Mouse (Mus musculus) lung, postnatal 4 days (tissue): Measurements from ENCODE around the gene Ush1g.

Source experiments
- DNase-seq, 2 experiments: peaks; one replicate each; pipeline ENCODE4 v3.0.0; 2021

The Ush1g gene

GRCm38 (mm10) chr11:115329339-115329738 is 7.5 kb upstream of the Ush1g start:
- no peak for DNase-seq

- DNase-seq, result no peak
These were observed 4.9 kb upstream of the Ush1g start for GRCm38 (mm10) chr11:115326730-115327129.

- DNase-seq, result no peak
These were observed 1.5 kb upstream of the Ush1g start for GRCm38 (mm10) chr11:115323354-115323753.

- DNase-seq, result no peak
These were observed 2.0 kb downstream of the Ush1g start for GRCm38 (mm10) chr11:115319704-115320383.

- DNase-seq, result no peak
These were observed 3.4 kb downstream of the Ush1g start for GRCm38 (mm10) chr11:115318245-115319027.

- no peak for DNase-seq
These were observed 4.6 kb downstream of the Ush1g start for GRCm38 (mm10) chr11:115317204-115317603.

DNA sequence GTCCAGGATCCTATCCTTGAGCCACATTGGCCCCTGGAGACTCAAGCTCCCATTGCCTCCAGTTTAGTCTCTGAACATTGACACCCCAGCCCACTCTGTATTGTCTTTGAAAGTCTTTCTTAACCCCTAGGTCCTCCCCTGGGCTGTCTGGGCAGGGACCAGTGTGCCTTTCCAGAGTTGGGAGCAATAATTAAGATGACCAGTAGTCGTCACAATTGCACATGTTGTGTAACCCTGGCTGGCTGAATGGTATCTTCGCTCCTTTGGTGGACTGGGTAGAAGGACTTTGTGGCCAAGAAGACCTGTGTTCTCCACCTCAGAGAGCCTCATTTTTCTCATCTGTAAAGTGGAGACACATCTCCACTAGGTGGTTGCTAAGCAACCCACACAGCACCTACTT is 7.6 kb downstream of the Ush1g start:
- DNase-seq, result no peak

GRCm38 (mm10) chr11:115308781-115309180 is 13.1 kb downstream of the Ush1g start:
- DNase-seq, result no peak

DNA sequence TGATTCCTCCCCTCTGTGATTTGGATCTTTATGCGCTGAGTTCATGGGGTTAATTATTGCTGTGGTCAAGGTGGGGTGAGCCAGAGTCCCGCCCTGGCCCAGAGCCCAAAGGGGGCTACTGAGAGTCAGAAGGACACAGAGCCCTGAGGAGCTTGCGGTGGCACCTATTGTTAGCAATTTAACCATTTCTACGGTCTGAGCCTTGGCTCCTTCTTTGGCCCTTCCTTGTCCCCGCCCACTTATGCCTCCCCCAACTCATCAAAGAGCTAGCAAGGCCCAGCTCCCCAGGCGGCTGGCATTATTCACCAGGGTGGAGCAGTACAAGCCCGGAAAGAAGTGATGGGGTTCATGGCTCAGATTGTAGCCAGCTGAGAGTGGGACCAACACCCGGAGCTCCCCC is 15.0 kb downstream of the Ush1g start, which contains the start of gene Otop2:
Gene Otop2, plus strand, starts transcription at position 301 of the 400 bp plus-strand sequence.
- no peak for DNase-seq

GRCm38 (mm10) chr11:115303167-115303566 is 18.7 kb downstream of the Ush1g start:
- DNase-seq, result no peak

DNA sequence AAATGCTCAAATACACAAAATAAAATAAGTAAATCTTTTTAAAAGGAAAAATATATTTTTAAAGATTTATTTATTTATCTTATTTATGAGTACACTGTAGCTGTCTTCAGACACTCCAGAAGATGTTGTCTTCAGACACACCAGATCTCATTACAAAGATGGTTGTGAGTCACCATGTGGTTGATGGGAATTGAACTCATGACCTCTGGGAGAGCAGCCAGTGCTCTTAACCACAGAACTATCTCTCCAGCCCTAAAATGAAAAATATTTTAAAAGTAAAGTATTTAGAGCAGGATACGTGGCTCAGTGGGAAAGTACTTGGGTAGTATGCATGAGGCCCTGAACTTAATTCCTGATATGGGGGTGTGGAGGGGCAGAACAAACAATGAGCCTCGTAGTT is 20.5 kb downstream of the Ush1g start:
- no peak for DNase-seq

GRCm38 (mm10) chr11:115300745-115301144 is 21.1 kb downstream of the Ush1g start:
- no peak for DNase-seq

GRCm38 (mm10) chr11:115298160-115298559 is 23.7 kb downstream of the Ush1g start:
- DNase-seq, result no peak

DNA sequence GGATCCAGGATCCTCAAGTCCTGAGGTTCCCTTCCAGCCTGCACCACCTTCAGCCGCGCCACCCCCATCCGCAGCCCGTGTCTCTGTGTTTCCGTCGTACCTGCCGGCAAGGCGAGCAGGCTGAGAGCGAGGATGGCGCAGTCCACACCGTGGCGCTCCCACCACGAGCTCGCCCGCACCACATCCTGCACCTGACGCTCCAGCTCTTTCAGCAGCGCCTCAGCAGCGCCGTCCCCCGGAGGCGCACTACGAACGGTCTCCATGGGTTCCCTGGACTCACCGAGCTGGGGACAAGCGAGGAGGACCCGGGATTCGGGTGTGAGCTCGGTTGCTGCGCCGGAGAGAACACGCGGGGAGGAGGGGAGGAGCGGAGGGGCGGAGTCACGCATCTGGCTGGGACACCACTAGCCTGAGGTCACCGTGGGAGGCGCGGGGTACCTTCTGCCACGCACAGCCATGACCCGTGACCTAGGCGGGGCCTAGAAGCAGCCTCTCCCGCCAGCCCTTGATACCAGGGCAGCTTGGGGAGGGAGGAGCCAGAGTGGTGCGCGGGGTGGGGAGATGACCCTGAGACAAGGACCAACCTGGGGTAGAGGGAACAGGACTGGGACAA is 24.5 kb downstream of the Ush1g start, which contains the start of gene Fads6:
Gene Fads6, minus strand, starts transcription at position 450 of the 613 bp plus-strand sequence.
- DNase-seq, result peak; percentile 34 to 56

DNA sequence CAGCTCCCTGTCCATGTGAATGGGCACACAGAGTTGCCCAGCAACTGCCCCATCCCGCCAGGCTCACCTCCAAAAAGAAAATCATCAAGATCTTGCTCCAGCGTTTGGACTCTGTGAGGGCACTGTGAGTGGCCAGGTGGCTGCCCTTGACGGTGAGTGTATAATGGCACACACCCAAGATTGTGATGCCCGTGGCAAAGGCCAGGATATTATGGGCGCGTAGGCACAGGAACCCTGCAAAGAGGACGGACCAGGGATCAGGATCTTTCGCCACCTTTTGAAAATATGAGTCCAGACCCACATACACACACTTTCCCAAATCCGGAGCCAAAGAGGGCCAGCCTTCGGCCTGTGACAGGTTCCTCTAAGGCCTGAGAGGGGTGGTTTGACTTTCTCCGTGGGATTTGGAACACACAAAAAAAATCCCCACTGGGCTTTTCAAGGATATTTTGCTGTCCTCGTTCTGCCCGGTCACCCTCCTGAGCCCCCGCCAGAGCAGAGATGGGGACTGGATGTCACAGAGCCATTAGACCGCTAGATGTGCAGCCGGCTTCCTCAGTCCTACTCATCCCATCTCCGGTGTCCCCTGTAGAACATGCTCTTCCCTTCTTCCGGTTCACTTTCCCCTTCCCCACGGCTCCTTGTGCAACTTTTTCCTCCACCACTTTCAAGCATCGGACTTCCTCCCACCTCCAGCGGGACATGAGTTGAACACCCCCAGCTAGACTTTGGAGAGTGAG is 25.2 kb downstream of the Ush1g start:
- no peak for DNase-seq

- no peak for DNase-seq
These were observed 25.9 kb downstream of the Ush1g start for GRCm38 (mm10) chr11:115295939-115296338.

DNA sequence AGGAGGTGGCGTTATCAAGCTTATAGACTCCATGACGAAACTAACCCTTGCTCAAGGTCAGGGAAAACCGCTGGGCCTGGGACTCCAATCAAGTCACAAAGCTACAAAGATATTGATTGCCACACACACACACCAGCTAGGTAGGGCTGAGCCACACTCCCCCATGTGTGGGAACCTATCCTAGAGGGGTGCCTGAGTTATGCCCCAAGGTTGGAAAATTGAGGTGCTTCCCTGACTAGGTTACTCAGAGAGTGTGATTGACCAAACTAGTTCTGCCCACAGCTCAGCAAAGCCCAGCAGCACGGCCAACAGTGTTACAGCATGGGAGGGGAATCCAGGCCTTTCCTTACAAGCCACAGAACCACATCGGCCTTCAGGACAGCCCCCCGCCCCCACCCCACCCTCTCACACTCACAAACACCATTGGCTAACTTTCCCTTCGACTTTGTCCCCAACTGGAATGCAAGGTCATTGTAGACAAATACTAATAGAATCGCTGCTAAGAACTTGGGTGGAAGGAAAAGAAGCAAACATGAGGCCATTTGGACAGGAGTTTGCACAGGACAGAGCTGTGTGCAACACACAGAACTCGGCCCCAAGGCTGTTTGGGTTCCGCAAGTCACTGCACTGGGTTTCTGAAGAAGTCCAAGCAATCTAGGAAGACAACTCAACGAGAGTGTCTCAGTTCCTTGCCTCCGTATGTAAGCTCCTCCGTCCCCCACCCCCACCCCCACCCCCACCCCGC is 29.0 kb downstream of the Ush1g start:
- DNase-seq, result no peak

- DNase-seq, result no peak
These were observed 30.3 kb downstream of the Ush1g start for GRCm38 (mm10) chr11:115291503-115291902.

DNA sequence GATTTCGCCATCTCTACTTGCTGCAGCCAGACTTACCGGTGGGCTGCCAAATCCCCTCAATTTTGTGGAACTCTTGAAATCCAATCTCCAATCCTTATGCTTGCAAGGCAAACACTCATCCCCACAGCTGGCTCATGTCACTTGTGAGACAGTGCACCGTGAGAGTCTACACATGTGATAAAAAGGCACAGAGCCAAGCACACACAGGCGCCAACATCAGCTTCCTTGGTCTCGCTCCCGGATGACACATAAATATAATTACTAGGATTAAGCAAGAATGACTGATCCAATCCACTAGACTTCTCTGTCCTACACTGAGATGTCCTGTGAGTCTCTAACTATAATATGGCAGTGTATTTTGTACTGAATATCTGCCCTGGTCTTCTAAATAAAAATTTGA is 30.9 kb downstream of the Ush1g start:
- DNase-seq, result peak; percentile 66 to 87

DNA sequence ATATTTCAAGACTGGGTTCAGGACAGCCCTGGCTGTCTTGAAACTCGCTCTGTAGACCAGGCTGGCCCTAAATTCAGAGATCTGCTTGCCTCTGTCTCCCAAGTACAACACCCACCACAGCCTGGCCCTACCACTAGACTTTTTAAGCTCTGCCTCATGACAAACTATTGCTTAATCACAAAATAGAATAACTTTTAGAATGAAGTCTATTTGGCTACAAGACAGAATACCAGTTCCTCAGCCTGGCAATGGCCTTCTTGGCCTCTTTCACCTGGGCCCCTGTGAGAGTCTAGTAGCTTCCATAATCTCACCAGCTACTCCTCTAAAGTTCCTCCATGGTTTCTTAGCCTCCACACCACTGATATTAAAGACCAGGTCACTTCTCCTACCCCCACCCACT is 31.5 kb downstream of the Ush1g start:
- no peak for DNase-seq

- no peak for DNase-seq
These were observed 32.0 kb downstream of the Ush1g start for GRCm38 (mm10) chr11:115289885-115290284.

DNA sequence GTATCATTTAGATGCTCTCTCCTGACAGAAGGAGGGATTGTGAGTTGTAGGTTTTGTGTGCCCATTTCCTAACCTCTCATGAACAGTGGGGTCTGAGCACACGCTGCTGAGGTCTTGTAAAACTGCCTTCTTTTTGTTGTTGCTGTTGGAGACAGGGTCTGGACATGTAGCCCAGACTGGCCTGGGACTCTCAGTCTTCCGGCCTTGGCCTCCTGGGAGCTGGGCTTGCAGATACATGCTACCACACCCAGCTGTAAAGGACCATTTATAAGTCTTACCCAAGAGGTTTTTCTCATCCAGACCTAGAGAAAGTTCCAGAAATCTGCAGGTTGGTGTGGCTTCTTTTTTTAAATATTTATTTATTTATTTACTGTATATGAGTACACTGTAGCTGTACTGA is 33.5 kb downstream of the Ush1g start:
- DNase-seq, result no peak
